Mouse (Mus musculus) liver (tissue): Measurements from ENCODE around the gene Wdr48.

Source experiments
- DNase-seq: peaks from one replicate; pipeline ENCODE4 v3.0.0-alpha.2; 2020; ENCODE audit warnings: mixed read lengths

Wdr48 gene

GRCm38 (mm10) chr9:119894339-119895009 lies at the start of gene Wdr48:
Gene Wdr48, plus strand, starts transcription at chr9:119894878.
- DNase-seq, result peak; percentile 95

- DNase-seq, result no peak
Observed at GRCm38 (mm10) chr9:119847187-119847586, 47.5 kb upstream of the Wdr48 start.

GRCm38 (mm10) chr9:119848671-119849070 lies 46.0 kb upstream of the Wdr48 start:
- no peak for DNase-seq

GRCm38 (mm10) chr9:119849214-119849613 lies 45.5 kb upstream of the Wdr48 start:
- no peak for DNase-seq

- DNase-seq, result no peak
Observed at GRCm38 (mm10) chr9:119852347-119853030, 42.2 kb upstream of the Wdr48 start.

- no peak for DNase-seq
Observed at GRCm38 (mm10) chr9:119853071-119853846, 41.4 kb upstream of the Wdr48 start.

- DNase-seq, result no peak
Observed at GRCm38 (mm10) chr9:119854170-119854569, 40.5 kb upstream of the Wdr48 start.

- DNase-seq, result peak; percentile 29
Observed at GRCm38 (mm10) chr9:119887144-119887901, 7.4 kb upstream of the Wdr48 start.

GRCm38 (mm10) chr9:119888843-119889246 lies 5.8 kb upstream of the Wdr48 start:
- DNase-seq, result no peak

- no peak for DNase-seq
Observed at GRCm38 (mm10) chr9:119889446-119889845, 5.2 kb upstream of the Wdr48 start.

GRCm38 (mm10) chr9:119890692-119891091 lies 4.0 kb upstream of the Wdr48 start:
- DNase-seq, result no peak

GRCm38 (mm10) chr9:119893881-119894280 lies 797 bp upstream of the Wdr48 start:
- DNase-seq, result no peak

GRCm38 (mm10) chr9:119895040-119895721 lies 503 bp downstream of the Wdr48 start:
- peak; percentile 46 for DNase-seq

- DNase-seq, result no peak
Observed at GRCm38 (mm10) chr9:119899446-119899845, 4.8 kb downstream of the Wdr48 start.

GRCm38 (mm10) chr9:119902410-119903151 lies 7.9 kb downstream of the Wdr48 start:
- no peak for DNase-seq

- no peak for DNase-seq
Observed at GRCm38 (mm10) chr9:119908708-119909107, 14.0 kb downstream of the Wdr48 start.

- no peak for DNase-seq
Observed at GRCm38 (mm10) chr9:119909931-119910330, 15.3 kb downstream of the Wdr48 start.

- DNase-seq, result no peak
Observed at GRCm38 (mm10) chr9:119913087-119913838, 18.6 kb downstream of the Wdr48 start.

GRCm38 (mm10) chr9:119919858-119920257 lies 25.2 kb downstream of the Wdr48 start:
- no peak for DNase-seq

GRCm38 (mm10) chr9:119923462-119923861 lies 28.8 kb downstream of the Wdr48 start:
- DNase-seq, result no peak
